Mouse (Mus musculus) stomach, embryonic 16.5 days (tissue): ENCODE measurements around the gene Pkn3. TPM values are rescaled to one million over a fixed set of nuclear protein-coding genes. Genes with fewer than 3 reads are reported as not detected.
"Not testable (repeated sequence)": the region's sequence is repeated elsewhere in the genome, so short reads cannot be mapped to it uniquely, and the experiment has no call there.

ENCODE experiments used
- ATAC-seq: fragments of 200-750 bp; cut with Nextera tagmentation; 2 replicates; pipeline ENCODE4 v1.8.0; 2017; ENCODE audit warnings: moderate number of reproducible peaks, moderate TSS enrichment; ENCODE audit not compliant: insufficient read depth, low FRiP score
- H3K27ac ChIP-seq: fragments of 300-500 bp; sonication (generic); 2 replicates; pipeline ENCODE4 v1.5.1; 2014; ENCODE audit warnings: low read length
- H3K27me3 ChIP-seq: fragments of 300-500 bp; sonication (generic); 2 replicates; pipeline ENCODE4 v1.6.1; 2014; ENCODE audit warnings: low read length, control low read depth, mixed read lengths; ENCODE audit not compliant: control insufficient read depth, insufficient read depth
- H3K36me3 ChIP-seq: fragments of 300-500 bp; sonication (generic); 2 replicates; pipeline ENCODE4 v1.6.1; 2014; ENCODE audit warnings: low read length; ENCODE audit not compliant: control insufficient read depth, insufficient read depth
- H3K4me1 ChIP-seq: fragments of 300-500 bp; sonication (generic); 2 replicates; pipeline ENCODE4 v1.6.1; 2014; ENCODE audit warnings: low read length, control low read depth, mixed read lengths; ENCODE audit not compliant: control insufficient read depth, insufficient read depth
- H3K4me2 ChIP-seq: fragments of 300-500 bp; sonication (generic); 2 replicates; pipeline ENCODE4 v1.6.1; 2014; ENCODE audit warnings: low read depth, low read length, mixed read lengths
- H3K4me3 ChIP-seq: fragments of 300-500 bp; sonication (generic); replicated peaks from 2 replicates; pipeline ENCODE4 v1.5.1; 2014; ENCODE audit warnings: mild to moderate bottlenecking, low read length
- H3K9ac ChIP-seq: fragments of 300-500 bp; sonication (generic); 2 replicates; pipeline ENCODE4 v1.6.1; 2014; ENCODE audit warnings: low read length
- H3K9me3 ChIP-seq: fragments of 300-500 bp; sonication (generic); replicated peaks from 2 replicates; pipeline ENCODE4 v1.6.1; 2016; ENCODE audit warnings: low read length, control low read depth; ENCODE audit not compliant: control insufficient read depth
- WGBS: fragments of 180-500 bp; shearing (Covaris S2); extraction: QIAGEN DNeasy Blood & Tissue Kit; methylation state at CpG from one replicate; pipeline ENCODE4 v1.1.7; 2014; 5-methylcytosine and 5-hydroxymethylcytosine counted together
- polyA plus RNA-seq: library from polyadenylated mRNA; unstranded; fragments of >200 nt; fragmentation: Nextera tagmentation; extraction: Ambion mirVana; gene quantifications from 2 replicates; pipeline ENCODE4 v1.2.1, GENCODE M21; 2015

Gene Pkn3
- polyA plus RNA-seq, 1 experiment from 2014 or later: 8.9 TPM

DNA sequence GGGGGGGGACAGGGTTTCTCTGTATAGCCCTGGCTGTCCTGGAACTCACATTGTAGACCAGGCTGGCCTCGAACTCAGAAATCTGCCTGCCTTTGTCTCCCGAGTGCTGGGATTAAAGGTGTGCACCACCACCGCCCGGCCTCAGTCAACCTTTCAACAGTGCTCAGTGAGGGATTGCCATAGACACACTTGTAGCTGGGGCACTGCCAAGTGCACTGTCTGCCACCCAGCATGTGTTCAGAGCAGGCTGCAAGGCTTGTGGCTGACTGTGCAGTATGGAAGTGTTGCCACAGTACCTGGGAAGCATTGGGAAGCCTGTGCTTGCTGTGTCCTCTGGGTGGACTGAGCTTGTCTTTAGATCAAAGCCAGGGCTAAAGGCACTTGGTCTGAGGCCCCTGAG, 62.5 kb downstream of the Pkn3 start:
- H3K4me1 ChIP-seq, H3K4me3 ChIP-seq, H3K9ac ChIP-seq, ATAC-seq, H3K9me3 ChIP-seq, H3K27ac ChIP-seq, H3K27me3 ChIP-seq, H3K4me2 ChIP-seq, H3K36me3 ChIP-seq: not testable (repeated sequence)
- 96% methylated on average over 4 of the region's 4 CpGs for WGBS

Other genes with a start within 250 kb of the Pkn3 start
- gene Cercam, start 208.5 kb upstream of the Pkn3 start, polyA plus RNA-seq: 38.3 and 38.9 TPM in 2 replicates
- 50.9 and 56.1 TPM in 2 replicates for gene Odf2, start 188.5 kb upstream of the Pkn3 start, polyA plus RNA-seq
- 50.0 and 54.3 TPM in 2 replicates for gene Gle1, start 142.3 kb upstream of the Pkn3 start, polyA plus RNA-seq
- 84.2 and 96.3 TPM in 2 replicates for gene Sptan1, start 112.1 kb upstream of the Pkn3 start, polyA plus RNA-seq
- 23.2 and 26.1 TPM in 2 replicates for gene Wdr34, start 28.8 kb upstream of the Pkn3 start, polyA plus RNA-seq
- gene Set, start 20.3 kb upstream of the Pkn3 start, polyA plus RNA-seq: 324 and 336 TPM in 2 replicates
- gene Zdhhc12, start 16.0 kb downstream of the Pkn3 start, polyA plus RNA-seq: 37.4 and 41.4 TPM in 2 replicates
- 5.1 and 5.4 TPM in 2 replicates for gene Zer1, start 46.9 kb downstream of the Pkn3 start, polyA plus RNA-seq
- gene Tbc1d13, start 56.1 kb downstream of the Pkn3 start, polyA plus RNA-seq: 5.2 and 5.4 TPM in 2 replicates
- 17.5 and 19.0 TPM in 2 replicates for gene Endog, start 93.8 kb downstream of the Pkn3 start, polyA plus RNA-seq
- 62.7 and 65.6 TPM in 2 replicates for gene Spout1, start 100.8 kb downstream of the Pkn3 start, polyA plus RNA-seq
- 25.8 and 39.2 TPM in 2 replicates for gene Kyat1, start 128.2 kb downstream of the Pkn3 start, polyA plus RNA-seq
- gene Lrrc8a, start 160.0 kb downstream of the Pkn3 start, polyA plus RNA-seq: 34.0 and 40.1 TPM in 2 replicates
- 0.24 and 0.30 TPM in 2 replicates for gene Gm28035, start 162.9 kb downstream of the Pkn3 start, polyA plus RNA-seq
- gene Phyhd1, start 188.5 kb downstream of the Pkn3 start, polyA plus RNA-seq: 13.3 and 13.5 TPM in 2 replicates
- not detected in 2 replicates for gene Gm28038, start 203.4 kb downstream of the Pkn3 start, polyA plus RNA-seq
- 32.4 and 34.0 TPM in 2 replicates for gene Dolk, start 208.7 kb downstream of the Pkn3 start, polyA plus RNA-seq
- 26.0 and 30.5 TPM in 2 replicates for gene Nup188, start 208.7 kb downstream of the Pkn3 start, polyA plus RNA-seq